Mouse (Mus musculus) pancreas, adult 10 weeks (tissue): ENCODE results near the gene Zbtb3. TPM values are rescaled to one million over a fixed set of nuclear protein-coding genes. Genes with fewer than 3 reads are reported as not detected.

ENCODE experiments used
- polyA plus RNA-seq: library from polyadenylated mRNA; stranded (reverse); fragments of 350-450 nt; fragmentation: Illumina TruSeq; extraction: RNeasy Lipid Tissue Mini Kit (QIAGEN cat#74804); gene quantifications from one replicate; pipeline ENCODE4 v1.2.3, GENCODE M21; 2015; ENCODE audit warnings: low read depth, low replicate concordance; ENCODE audit not compliant: insufficient read depth

Zbtb3 gene
- not detected for polyA plus RNA-seq

GRCm38 (mm10) chr19:8802130-8802821 is at the start of gene Zbtb3:
TSS of gene Zbtb3 (plus strand) at chr19:8802555.

GRCm38 (mm10) chr19:8756635-8757387 is 45.5 kb upstream of the Zbtb3 start, which contains the start of gene Nxf1:
TSS of gene Nxf1 (plus strand) at chr19:8757073.

GRCm38 (mm10) chr19:8770567-8771270 is 31.6 kb upstream of the Zbtb3 start, which contains the start of gene Tmem223:
TSS of gene Tmem223 (plus strand) at chr19:8770996.

GRCm38 (mm10) chr19:8774086-8774835 is 28.1 kb upstream of the Zbtb3 start, which contains the start of gene Tmem179b:
TSS of gene Tmem179b (minus strand) at chr19:8774467.

GRCm38 (mm10) chr19:8786008-8786781 is 16.2 kb upstream of the Zbtb3 start, which contains the start of gene Taf6l:
TSS of gene Taf6l (minus strand) at chr19:8786417.

GRCm38 (mm10) chr19:8798264-8798946 is 4.0 kb upstream of the Zbtb3 start, which contains the start of gene Polr2g:
TSS of gene Polr2g (minus strand) at chr19:8798577.

GRCm38 (mm10) chr19:8818801-8819595 is 16.6 kb downstream of the Zbtb3 start, which contains the start of gene Ttc9c:
TSS of gene Ttc9c (minus strand) at chr19:8819333.

GRCm38 (mm10) chr19:8819596-8820423 is 17.5 kb downstream of the Zbtb3 start, which contains the start of gene Hnrnpul2:
TSS of gene Hnrnpul2 (plus strand) at chr19:8820010.

GRCm38 (mm10) chr19:8829660-8830059 is 27.3 kb downstream of the Zbtb3 start, which contains the start of gene AC129217.1:
TSS of gene AC129217.1 (plus strand) at chr19:8829773.

GRCm38 (mm10) chr19:8837251-8837791 is 35.0 kb downstream of the Zbtb3 start, which contains the start of gene Bscl2:
TSS of gene Bscl2 (plus strand) at chr19:8837467.

GRCm38 (mm10) chr19:8839103-8839907 is 37.0 kb downstream of the Zbtb3 start, which contains the start of gene Gng3:
TSS of gene Gng3 (minus strand) at chr19:8839194.

GRCm38 (mm10) chr19:8850402-8850901 is 48.1 kb downstream of the Zbtb3 start, which contains the start of gene Lrrn4cl:
TSS of gene Lrrn4cl (plus strand) at chr19:8850768.

